22 mouse cellular contexts compared by ENCODE assay signal in the genomic region with DNA sequence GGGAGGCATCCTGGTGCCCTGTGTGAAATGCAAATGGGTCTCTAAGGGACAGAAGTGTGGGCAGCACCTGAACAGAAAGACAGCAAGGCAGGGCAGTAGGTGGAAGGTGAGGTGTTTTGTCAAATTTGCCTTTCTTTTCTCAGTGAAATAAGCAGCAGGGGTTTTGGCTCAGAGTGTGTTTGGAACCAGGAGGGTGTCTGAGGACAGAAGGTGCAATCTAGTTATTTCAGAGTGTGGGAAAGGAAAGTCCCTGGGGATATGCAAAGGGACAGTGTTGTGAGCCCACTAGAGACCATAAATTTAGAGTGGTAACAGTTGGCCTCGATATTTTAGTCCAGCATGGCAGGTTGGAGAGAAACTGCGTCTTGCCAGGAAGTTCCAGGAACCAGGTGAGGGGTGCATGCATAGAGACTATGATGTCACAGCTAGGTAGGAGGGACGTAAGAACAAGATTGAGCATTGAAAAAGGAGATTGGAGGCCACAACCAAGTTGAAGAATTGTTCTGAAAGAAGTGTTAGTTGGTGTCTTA. TPM values are rescaled to one million over a fixed set of nuclear protein-coding genes. Genes with fewer than 3 reads are reported as not detected.
A peak's percentile ranks its signal among the peaks of the same experiment; 100 is the strongest.
DNase-seq lines count a peak whose midpoint lies in the region; ATAC-seq and TF ChIP-seq lines count a peak whose summit lies in the region.
"Had no signal": no experiment of that assay in that cellular context is flagged by ENCODE, and none has a peak within 500 bp of the region (broad histone marks: within the 10 kb centered on the region; RNA-seq: fewer than 3 reads in every experiment).

No protein-coding gene starts in this region.

- TF ChIP-seq CTCF in stomach, postnatal 0 days (IDR thresholded peaks at IDR 0.05; ENCODE audit: low read depth), result no peak
- no peak for TF ChIP-seq CTCF in intestine, postnatal 0 days (IDR thresholded peaks at IDR 0.05; ENCODE audit: low read depth)

- no peaks in the 10 kb centered on the region for H3K27me3 ChIP-seq in stomach, postnatal 0 days (ENCODE audit: control insufficient read depth, insufficient read depth, low read length)
- no peaks in the 10 kb centered on the region for H3K27me3 ChIP-seq in intestine, postnatal 0 days (replicated peaks; ENCODE audit: control insufficient read depth, insufficient read depth, low read length)

- H3K9me3 ChIP-seq in ES-E14 (ENCODE audit: control insufficient read depth, insufficient read depth, low read depth, low read length), result no peaks in the 10 kb centered on the region
- H3K9me3 ChIP-seq in stomach, postnatal 0 days (ENCODE audit: control insufficient read depth, low read length), result no peaks in the 10 kb centered on the region
- no peaks in the 10 kb centered on the region for H3K9me3 ChIP-seq in intestine, postnatal 0 days (ENCODE audit: control insufficient read depth)
- H3K9me3 ChIP-seq: hindbrain, embryonic 10.5 days; liver, embryonic 15.5 days; lung, embryonic 15.5 days; midbrain, embryonic 15.5 days; neural tube, embryonic 12.5 days had no signal

- peaks cover 2 to 21% of the 10 kb centered on the region in 2 experiments; a peak in 2 of 4 replicates for H3K4me1 ChIP-seq in ES-E14 (ENCODE audit: control insufficient read depth in 2 of 2, insufficient read depth in 2 of 2, low read length in 2 of 2, poor library complexity in 1 of 2)
- H3K4me1 ChIP-seq in stomach, postnatal 0 days (replicated peaks; ENCODE audit: control insufficient read depth, insufficient read depth), result peaks cover 5% of the 10 kb centered on the region; the same call in 1 of the 2 replicates
- 0 out of 2 replicates have a peak, but pooled peaks cover 7% of the 10 kb centered on the region for H3K4me1 ChIP-seq in intestine, postnatal 0 days (replicated peaks; ENCODE audit: control insufficient read depth, insufficient read depth, low read length)

- ATAC-seq in stomach, postnatal 0 days (ENCODE audit: low FRiP score, low TSS enrichment), result no peak
- no peak for ATAC-seq in intestine, postnatal 0 days
- ATAC-seq: forebrain, postnatal 0 days; hindbrain, postnatal 0 days; midbrain, embryonic 15.5 days had no signal

- no peak for TF ChIP-seq EP300 in stomach, postnatal 0 days (optimal IDR thresholded peaks at IDR 0.05)

- peak overlapping the region; percentile 100; the same call in 1 of the 2 replicates for H3K27ac ChIP-seq in ES-E14 (ENCODE audit: insufficient read depth, low read depth, low read length, poor library complexity, severe bottlenecking)
- no peak overlapping the region for H3K27ac ChIP-seq in stomach, postnatal 0 days (replicated peaks)
- no peak overlapping the region for H3K27ac ChIP-seq in intestine, postnatal 0 days (ENCODE audit: low read depth, low read length)
- H3K27ac ChIP-seq: hindbrain, embryonic 10.5 days; hindbrain, postnatal 0 days; liver, embryonic 15.5 days; lung, embryonic 15.5 days; midbrain, embryonic 15.5 days; neural tube, embryonic 12.5 days had no signal

- no peak overlapping the region for H3K4me3 ChIP-seq in ES-E14 (ENCODE audit: insufficient read depth in 1 of 2, low read depth in 1 of 2, low read length in 2 of 2, poor library complexity in 1 of 2, severe bottlenecking in 1 of 2)
- no peak overlapping the region for H3K4me3 ChIP-seq in stomach, postnatal 0 days (ENCODE audit: low read depth, low read length)
- H3K4me3 ChIP-seq in intestine, postnatal 0 days (ENCODE audit: low read depth, low read length), result no peak overlapping the region
- H3K4me3 ChIP-seq: hindbrain, embryonic 10.5 days; layer of hippocampus, adult 2 months; liver, embryonic 15.5 days; lung, embryonic 15.5 days; midbrain, embryonic 15.5 days; neural tube, embryonic 12.5 days had no signal

- no peaks in the 10 kb centered on the region for H3K36me3 ChIP-seq in ES-E14 (ENCODE audit: control insufficient read depth, insufficient read depth, low read length, poor library complexity, severe bottlenecking)
- H3K36me3 ChIP-seq in stomach, postnatal 0 days (ENCODE audit: control insufficient read depth, insufficient read depth, low read length), result no peaks in the 10 kb centered on the region
- no peaks in the 10 kb centered on the region for H3K36me3 ChIP-seq in intestine, postnatal 0 days (ENCODE audit: control insufficient read depth, insufficient read depth)
- H3K36me3 ChIP-seq: hindbrain, embryonic 10.5 days; liver, embryonic 15.5 days; lung, embryonic 15.5 days; midbrain, embryonic 15.5 days; neural tube, embryonic 12.5 days had no signal

- peak; percentile 16 to 22 for DNase-seq in cerebellum, adult 18-20 months
- no peak for DNase-seq in cerebellum, adult 11 months
- peak; percentile 23 for DNase-seq in kidney, adult 9 months
- no peak for DNase-seq in kidney, adult 8-10 months
- no peak for DNase-seq in ES-E14 (ENCODE audit: low read depth, low spot score)
- DNase-seq in cerebellum, adult 9-11 months, result peak; percentile 59
- DNase-seq in stomach, postnatal 0 days (ENCODE audit: low spot score), result no peak
- DNase-seq: adrenal gland, adult 8-10 months; forebrain, postnatal 0 days; lung, postnatal 4 days; right cerebral cortex, postnatal 25 days; thymus, postnatal 25 days had no signal

- 64% methylated on average over 3 of the region's 3 CpGs for WGBS in stomach, postnatal 0 days
- 64% methylated on average over 3 of the region's 3 CpGs for WGBS in intestine, postnatal 0 days

- H3K9ac ChIP-seq in ES-E14 (ENCODE audit: insufficient read depth, low read depth, low read length, poor library complexity, severe bottlenecking), result no peak overlapping the region
- H3K9ac ChIP-seq in stomach, postnatal 0 days (ENCODE audit: low read length), result no peak overlapping the region
- H3K9ac ChIP-seq in intestine, postnatal 0 days (ENCODE audit: low read depth, low read length), result no peak overlapping the region
- H3K9ac ChIP-seq: forebrain, postnatal 0 days; liver, embryonic 15.5 days; lung, embryonic 15.5 days; midbrain, embryonic 15.5 days; neural tube, embryonic 12.5 days had no signal

- in situ Hi-C loops in ES-E14 (cut with MboI; ENCODE audit: low sequenced_read_pairs in 2 of 2, unreplicated experiment in 2 of 2), result no loop called here

- H3K4me2 ChIP-seq in stomach, postnatal 0 days (replicated peaks; ENCODE audit: low read depth), result no peak overlapping the region
- no peak overlapping the region for H3K4me2 ChIP-seq in intestine, postnatal 0 days (replicated peaks; ENCODE audit: low read depth)
- H3K4me2 ChIP-seq: heart, embryonic 11.5 days; liver, embryonic 15.5 days; lung, embryonic 15.5 days; midbrain, embryonic 15.5 days; neural tube, embryonic 12.5 days had no signal

TF ChIP-seq in ES-E14, 5 proteins besides CTCF, POLR2A, EP300 and RAD21:
- TF ChIP-seq HCFC1 (IDR thresholded peaks at IDR 0.05; ENCODE audit: borderline replicate concordance, insufficient read depth, low read length), result no peak
- no peak for TF ChIP-seq CHD2 (IDR thresholded peaks at IDR 0.05; ENCODE audit: low read depth, low read length)
- TF ChIP-seq ZNF384 (IDR thresholded peaks at IDR 0.05; ENCODE audit: low read depth, low read length), result no peak
- TF ChIP-seq MAFK (IDR thresholded peaks at IDR 0.05; ENCODE audit: insufficient read depth, low read depth, low read length), result no peak
- no peak for TF ChIP-seq ZC3H11A (IDR thresholded peaks at IDR 0.05; ENCODE audit: borderline replicate concordance, low read depth, low read length)
TF ChIP-seq in ES-E14: peak in this region for 0.

RNA-seq across cellular contexts. Expression of a gene that starts 8.9 kb away (rescaled TPM):
- 90.8 and 173 TPM in 2 replicates for total RNA-seq in ES-E14 (2012; rRNA removed)
- 11.3 and 17.4 TPM in 2 replicates for polyA plus RNA-seq in stomach, postnatal 0 days (2015; fragmentation: Nextera tagmentation; extraction: Ambion mirVana)
- polyA plus RNA-seq in intestine, postnatal 0 days (2015; fragmentation: Nextera tagmentation; extraction: Ambion mirVana), result 12.1 and 15.3 TPM in 2 replicates
- total RNA-seq: MEL had no signal

Comparison
In these comparisons a context has a peak if more than half of its experiments do, and no peak if none do; other contexts are left out.
1. DNase-seq: peak in cerebellum, adult 18-20 months (2 of 2), kidney, adult 9 months (single experiment) and cerebellum, adult 9-11 months (single experiment); none in cerebellum, adult 11 months (single experiment), kidney, adult 8-10 months (0 of 2), ES-E14 (single experiment) and stomach, postnatal 0 days (single experiment).